Mouse (Mus musculus): ENCODE measurements at regions not wholly inside any gene's neighbourhood (a gene's known extent, or its start where the extent isn't known, plus 50 kb on each side); places are given as distances from the start of the nearest gene placed in this dataset.

DNA sequence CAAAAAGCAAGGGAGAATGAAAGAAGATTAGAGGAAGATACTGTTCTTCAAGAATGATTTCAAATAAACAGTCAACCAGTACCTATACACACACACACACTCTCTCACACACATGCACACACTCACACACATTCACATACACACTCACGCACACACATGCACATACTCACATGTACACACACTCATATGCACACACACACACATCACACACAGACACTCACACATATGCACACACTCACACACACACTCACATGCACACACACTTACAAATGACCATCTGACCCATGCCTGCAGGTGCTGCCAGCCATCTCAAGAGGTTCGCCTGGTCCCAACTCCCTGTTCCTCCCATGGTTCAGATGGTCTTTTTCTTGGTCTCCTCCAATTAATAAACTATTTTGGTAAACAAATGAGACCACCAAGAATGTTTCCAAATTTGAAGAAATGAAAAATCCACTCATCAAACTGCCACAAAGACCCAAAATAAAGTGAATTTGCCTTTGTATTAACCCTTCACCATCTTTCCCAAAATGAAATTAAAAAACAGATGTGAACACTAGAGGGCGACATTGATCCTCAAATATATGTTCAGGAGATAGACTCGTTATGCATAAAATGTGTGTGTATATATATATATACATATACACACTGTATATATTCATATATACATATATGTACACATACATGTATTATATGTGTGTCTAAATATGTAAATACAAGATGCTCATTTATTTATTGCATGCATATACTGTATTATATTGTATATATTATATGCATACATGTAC is 150.3 kb upstream of the Ank start:
- Histone ChIP-seq H3K4me3 (ENCODE audit: low read depth, low read length) (no peak overlapping the region), H3K4me2 (ENCODE audit: low read depth, low read length, severe bottlenecking) (no peak overlapping the region), H3K36me3 (ENCODE audit: control insufficient read depth, insufficient read depth, low read length) (no peaks in the 10 kb centered on the region), H3K9ac (ENCODE audit: low read length) (no peak overlapping the region), H3K27ac (ENCODE audit: low read depth, low read length) (no peak overlapping the region), H3K27me3 (ENCODE audit: control insufficient read depth, insufficient read depth, low read length) (no peaks in the 10 kb centered on the region), H3K9me3 (ENCODE audit: control insufficient read depth, low read length) (no peaks in the 10 kb centered on the region), H3K4me1 (replicated peaks; ENCODE audit: control insufficient read depth, insufficient read depth, low read length) (no peaks in the 10 kb centered on the region)
- WGBS = 49% methylated on average over 4 of the region's 4 CpGs
- peak; percentile 36; the same call in 1 of the 2 replicates for ATAC-seq (replicated peaks; ENCODE audit: low FRiP score)
- DNase-seq (ENCODE audit: low spot score) = no peak

DNA sequence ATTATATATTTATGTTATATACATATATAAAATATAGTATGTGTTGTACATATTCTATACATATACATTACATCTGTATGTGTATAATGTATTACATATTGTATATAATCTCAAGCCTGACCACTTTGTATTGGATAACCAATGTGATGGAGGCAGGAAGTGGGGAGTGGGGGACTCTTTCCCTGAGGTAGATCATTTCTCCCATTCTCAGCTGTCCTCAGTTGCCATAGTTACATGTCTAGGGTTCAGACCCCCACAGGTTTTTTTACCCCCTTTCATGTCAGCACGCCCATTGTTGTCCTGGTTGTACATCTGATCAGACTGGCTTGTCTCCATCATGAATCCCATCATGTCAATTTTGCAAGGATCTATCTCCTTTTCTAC is 149.7 kb upstream of the Ank start:
- WGBS = 84% methylated on average over 1 of the region's 1 CpGs
- Histone ChIP-seq H3K27ac (ENCODE audit: low read depth, low read length) (no peak overlapping the region), H3K27me3 (ENCODE audit: control insufficient read depth, insufficient read depth, low read length) (no peaks in the 10 kb centered on the region), H3K9ac (ENCODE audit: low read length) (no peak overlapping the region), H3K4me2 (ENCODE audit: low read depth, low read length, severe bottlenecking) (no peak overlapping the region), H3K9me3 (ENCODE audit: control insufficient read depth, low read length) (no peaks in the 10 kb centered on the region), H3K4me3 (ENCODE audit: low read depth, low read length) (no peak overlapping the region), H3K4me1 (replicated peaks; ENCODE audit: control insufficient read depth, insufficient read depth, low read length) (no peaks in the 10 kb centered on the region), H3K36me3 (ENCODE audit: control insufficient read depth, insufficient read depth, low read length) (no peaks in the 10 kb centered on the region)
- no peak for DNase-seq (ENCODE audit: low spot score)
- ATAC-seq (replicated peaks; ENCODE audit: low FRiP score) = peak; percentile 24; the same call in 1 of the 2 replicates

DNA sequence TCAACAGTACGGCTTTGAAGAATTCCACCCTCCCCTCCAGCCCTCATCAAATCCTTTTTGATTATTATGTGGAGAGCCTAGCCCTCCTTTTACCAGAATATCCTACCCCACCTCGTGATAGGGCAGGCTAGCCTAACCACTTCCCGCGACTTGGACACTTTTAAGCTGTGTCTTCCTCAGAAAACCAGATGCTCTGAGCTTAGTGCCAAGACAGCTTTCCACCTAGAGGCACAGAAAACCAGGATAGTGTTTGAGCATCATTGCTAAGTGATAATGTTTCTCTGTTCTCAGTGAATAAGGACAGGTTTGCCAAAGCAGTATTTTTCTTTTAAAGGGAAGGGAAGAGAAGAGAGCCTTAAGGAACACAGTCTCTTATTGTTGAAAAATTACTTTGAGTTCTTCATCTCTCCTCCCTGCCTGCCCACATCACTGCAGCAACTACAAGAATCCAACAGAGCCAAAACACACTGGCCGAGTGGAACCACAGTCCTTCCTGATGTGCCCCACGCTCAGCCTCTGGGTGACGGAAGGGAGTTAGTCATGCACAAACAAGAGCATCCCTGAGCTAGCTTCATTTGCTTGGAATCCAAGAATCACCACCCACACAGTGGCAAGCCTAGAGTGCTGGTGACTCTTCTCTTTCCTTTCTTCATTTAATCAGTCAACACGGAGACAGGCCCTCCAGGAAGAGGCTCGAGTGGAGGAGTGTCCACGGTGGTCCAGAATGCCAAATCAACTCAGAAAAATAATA is 144.4 kb upstream of the Ank start:
- Histone ChIP-seq H3K9ac (ENCODE audit: low read length) (no peak overlapping the region), H3K4me2 (ENCODE audit: low read depth, low read length, severe bottlenecking) (no peak overlapping the region), H3K27ac (ENCODE audit: low read depth, low read length) (no peak overlapping the region), H3K27me3 (ENCODE audit: control insufficient read depth, insufficient read depth, low read length) (no peaks in the 10 kb centered on the region), H3K4me1 (replicated peaks; ENCODE audit: control insufficient read depth, insufficient read depth, low read length) (no peaks in the 10 kb centered on the region), H3K36me3 (ENCODE audit: control insufficient read depth, insufficient read depth, low read length) (no peaks in the 10 kb centered on the region), H3K9me3 (ENCODE audit: control insufficient read depth, low read length) (no peaks in the 10 kb centered on the region), H3K4me3 (ENCODE audit: low read depth, low read length) (no peak overlapping the region)
- WGBS = 85% methylated on average over 10 of the region's 10 CpGs
- DNase-seq (ENCODE audit: low spot score) = no peak
- ATAC-seq (replicated peaks; ENCODE audit: low FRiP score) = no peak

DNA sequence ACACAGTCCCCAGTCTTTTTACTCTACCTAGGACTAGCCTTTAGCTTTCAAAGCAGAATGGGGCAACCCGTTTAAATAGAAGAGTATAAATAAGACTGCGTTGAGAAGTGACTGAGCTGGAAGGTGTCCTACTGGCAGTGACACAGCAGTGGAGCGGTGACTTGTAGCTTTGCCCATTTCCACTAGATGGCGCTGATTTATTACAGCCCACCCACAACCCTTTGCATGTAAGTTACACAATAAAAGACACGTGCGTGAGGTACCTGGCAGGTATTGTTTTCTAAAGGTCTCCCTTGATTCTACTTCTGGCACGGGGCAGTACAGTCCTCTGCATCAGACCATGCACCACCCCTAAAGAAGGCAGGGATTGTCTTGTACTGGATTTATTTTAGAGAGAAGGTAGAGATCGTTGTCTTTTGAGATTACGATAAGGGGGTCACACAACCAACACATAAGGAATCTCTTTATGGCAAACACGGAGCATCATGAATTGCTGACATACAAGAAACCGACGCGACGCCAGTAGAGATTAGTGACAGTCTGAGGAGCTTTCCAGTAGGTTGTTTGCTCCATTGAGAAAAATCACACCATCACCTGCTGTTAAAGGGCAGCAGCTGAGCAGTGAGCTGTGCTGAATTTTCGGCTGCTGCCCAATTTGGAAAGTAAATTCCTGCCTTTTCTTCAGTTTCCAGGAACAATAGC is 140.5 kb upstream of the Ank start:
- no peaks in the 10 kb centered on the region for H3K4me1 ChIP-seq (replicated peaks; ENCODE audit: control insufficient read depth, insufficient read depth, low read length)
- WGBS = 26% methylated on average over 15 of the region's 15 CpGs
- no peaks in the 10 kb centered on the region for H3K9me3 ChIP-seq (ENCODE audit: control insufficient read depth, low read length)
- no peak overlapping the region for H3K27ac ChIP-seq (ENCODE audit: low read depth, low read length)
- no peaks in the 10 kb centered on the region for H3K36me3 ChIP-seq (ENCODE audit: control insufficient read depth, insufficient read depth, low read length)
- H3K4me2 ChIP-seq (ENCODE audit: low read depth, low read length, severe bottlenecking) = no peak overlapping the region
- no peaks in the 10 kb centered on the region for H3K27me3 ChIP-seq (ENCODE audit: control insufficient read depth, insufficient read depth, low read length)
- no peak overlapping the region for H3K4me3 ChIP-seq (ENCODE audit: low read depth, low read length)
- ATAC-seq (replicated peaks; ENCODE audit: low FRiP score) (peak; percentile 83), DNase-seq (ENCODE audit: low spot score) (peak; percentile 73)
- H3K9ac ChIP-seq (ENCODE audit: low read length) = no peak overlapping the region

DNA sequence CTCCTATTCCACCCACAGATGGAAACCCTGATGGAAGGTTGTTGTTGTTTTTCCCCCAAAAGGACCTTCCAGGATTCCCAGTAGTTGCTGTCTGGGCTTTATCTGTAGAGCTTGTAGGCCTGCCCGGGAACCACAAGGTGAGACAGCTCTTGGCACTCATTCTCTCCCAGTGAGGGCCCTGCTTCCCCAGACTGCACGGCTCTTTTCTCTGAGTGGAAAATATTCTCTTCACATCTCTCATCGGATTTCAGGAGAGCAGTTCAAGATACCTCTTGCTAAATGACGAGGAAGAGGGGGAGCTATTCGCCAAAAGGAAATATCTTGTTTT is 140.0 kb upstream of the Ank start:
- no peak for DNase-seq (ENCODE audit: low spot score)
- Histone ChIP-seq H3K9ac (ENCODE audit: low read length) (no peak overlapping the region), H3K4me3 (ENCODE audit: low read depth, low read length) (no peak overlapping the region), H3K36me3 (ENCODE audit: control insufficient read depth, insufficient read depth, low read length) (no peaks in the 10 kb centered on the region), H3K27ac (ENCODE audit: low read depth, low read length) (no peak overlapping the region), H3K4me2 (ENCODE audit: low read depth, low read length, severe bottlenecking) (no peak overlapping the region), H3K4me1 (replicated peaks; ENCODE audit: control insufficient read depth, insufficient read depth, low read length) (no peaks in the 10 kb centered on the region), H3K9me3 (ENCODE audit: control insufficient read depth, low read length) (no peaks in the 10 kb centered on the region), H3K27me3 (ENCODE audit: control insufficient read depth, insufficient read depth, low read length) (no peaks in the 10 kb centered on the region)
- no peak for ATAC-seq (replicated peaks; ENCODE audit: low FRiP score)
- WGBS = 79% methylated on average over 5 of the region's 5 CpGs

DNA sequence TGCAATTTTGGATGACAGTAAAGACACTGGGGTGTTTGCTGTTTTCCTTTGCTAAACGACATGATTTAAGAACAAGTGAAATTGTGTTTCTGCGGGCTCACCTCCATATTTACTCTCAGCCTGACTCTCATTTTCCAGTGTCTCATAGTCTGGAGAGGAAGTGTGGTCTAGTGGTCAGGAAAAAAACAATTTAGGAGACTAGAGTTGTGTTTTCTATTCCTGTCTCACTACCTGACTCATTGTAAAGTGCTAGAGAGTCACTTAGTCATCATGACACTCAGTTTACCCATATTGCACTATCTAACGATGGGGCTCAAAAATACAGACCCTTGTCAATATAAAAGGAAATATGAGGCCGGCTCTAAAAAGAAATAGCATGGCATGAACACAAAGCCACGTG is 138.7 kb upstream of the Ank start:
- H3K36me3 ChIP-seq (ENCODE audit: control insufficient read depth, insufficient read depth, low read length) = no peaks in the 10 kb centered on the region
- no peak overlapping the region for H3K4me2 ChIP-seq (ENCODE audit: low read depth, low read length, severe bottlenecking)
- no peak overlapping the region for H3K4me3 ChIP-seq (ENCODE audit: low read depth, low read length)
- no peaks in the 10 kb centered on the region for H3K27me3 ChIP-seq (ENCODE audit: control insufficient read depth, insufficient read depth, low read length)
- ATAC-seq (replicated peaks; ENCODE audit: low FRiP score) (no peak), DNase-seq (ENCODE audit: low spot score) (no peak)
- no peak overlapping the region for H3K27ac ChIP-seq (ENCODE audit: low read depth, low read length)
- H3K9ac ChIP-seq (ENCODE audit: low read length) = no peak overlapping the region
- H3K9me3 ChIP-seq (ENCODE audit: control insufficient read depth, low read length) = no peaks in the 10 kb centered on the region
- 90% methylated on average over 5 of the region's 5 CpGs for WGBS
- H3K4me1 ChIP-seq (replicated peaks; ENCODE audit: control insufficient read depth, insufficient read depth, low read length) = no peaks in the 10 kb centered on the region

DNA sequence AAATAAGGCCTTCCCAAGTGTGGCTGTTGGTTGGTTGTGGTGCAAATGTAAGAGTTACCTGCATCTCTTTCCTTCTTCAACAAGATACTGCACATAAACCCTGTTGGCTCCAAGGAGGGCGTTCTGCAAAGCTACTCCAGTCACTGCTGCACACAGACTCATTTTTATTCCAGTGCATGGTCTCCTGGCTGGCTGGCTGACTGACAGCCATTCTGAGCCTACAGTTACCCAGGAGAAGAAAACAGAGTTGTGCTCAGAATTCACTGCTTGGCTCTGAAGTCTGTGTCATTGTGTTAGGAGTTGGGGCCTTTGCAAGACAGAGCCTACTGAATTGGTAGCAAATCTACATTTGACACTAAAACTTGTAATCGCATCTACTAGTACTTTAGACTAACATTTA is 138.0 kb upstream of the Ank start:
- H3K27ac ChIP-seq (ENCODE audit: low read depth, low read length) = no peak overlapping the region
- WGBS = 90% methylated on average over 2 of the region's 2 CpGs

DNA sequence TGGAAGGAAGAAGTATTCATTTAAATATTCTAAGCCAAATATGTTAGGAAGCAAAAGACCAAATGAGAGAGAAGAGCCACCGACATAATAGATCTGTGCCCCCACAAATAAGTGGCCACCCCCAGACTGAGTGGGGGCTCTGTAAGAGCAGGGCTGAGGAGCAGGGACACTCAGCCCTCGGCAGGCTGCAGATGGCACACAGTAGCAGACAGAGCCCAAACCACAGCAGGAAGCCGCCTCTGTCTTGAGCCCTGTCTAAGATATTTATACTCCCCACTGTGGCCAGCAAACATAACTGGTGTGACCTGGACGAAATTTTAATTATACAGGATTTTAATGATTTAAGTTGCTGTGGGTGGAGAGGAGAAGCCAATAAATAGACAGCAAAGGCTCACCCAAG is 126.4 kb upstream of the Ank start:
- Histone ChIP-seq H3K27me3 (ENCODE audit: control insufficient read depth, insufficient read depth, low read length) (no peaks in the 10 kb centered on the region), H3K36me3 (ENCODE audit: control insufficient read depth, insufficient read depth, low read length) (no peaks in the 10 kb centered on the region), H3K9ac (ENCODE audit: low read length) (no peak overlapping the region), H3K4me2 (ENCODE audit: low read depth, low read length, severe bottlenecking) (no peak overlapping the region), H3K4me3 (ENCODE audit: low read depth, low read length) (no peak overlapping the region), H3K4me1 (replicated peaks; ENCODE audit: control insufficient read depth, insufficient read depth, low read length) (no peaks in the 10 kb centered on the region), H3K9me3 (ENCODE audit: control insufficient read depth, low read length) (no peaks in the 10 kb centered on the region), H3K27ac (ENCODE audit: low read depth, low read length) (no peak overlapping the region)
- no peak for DNase-seq (ENCODE audit: low spot score)
- 63% methylated on average over 4 of the region's 4 CpGs for WGBS
- no peak for ATAC-seq (replicated peaks; ENCODE audit: low FRiP score)

More for the DNA sequence above, 138.0 kb upstream of the Ank start:
- Histone ChIP-seq H3K9me3 (ENCODE audit: control insufficient read depth, low read length) (no peaks in the 10 kb centered on the region), H3K4me1 (replicated peaks; ENCODE audit: control insufficient read depth, insufficient read depth, low read length) (no peaks in the 10 kb centered on the region), H3K4me2 (ENCODE audit: low read depth, low read length, severe bottlenecking) (no peak overlapping the region), H3K9ac (ENCODE audit: low read length) (no peak overlapping the region), H3K36me3 (ENCODE audit: control insufficient read depth, insufficient read depth, low read length) (no peaks in the 10 kb centered on the region), H3K27me3 (ENCODE audit: control insufficient read depth, insufficient read depth, low read length) (no peaks in the 10 kb centered on the region), H3K4me3 (ENCODE audit: low read depth, low read length) (no peak overlapping the region)
- no peak for DNase-seq (ENCODE audit: low spot score)
- ATAC-seq (replicated peaks; ENCODE audit: low FRiP score) = no peak
